Mouse (Mus musculus) embryo, embryonic 10.5 days (tissue): ENCODE results near the gene Btd.

Source experiments
- DNase-seq: peaks from one replicate; pipeline ENCODE4 v3.0.0-alpha.2; 2015; ENCODE audit warnings: low spot score

Gene Btd

GRCm38 (mm10) chr14:31647991-31648390 lies 7.2 kb downstream of the Btd start:
- DNase-seq: no peak

GRCm38 (mm10) chr14:31650347-31650746 lies 9.5 kb downstream of the Btd start:
- DNase-seq: no peak

- DNase-seq: no peak
Observed at GRCm38 (mm10) chr14:31651206-31651605, 10.4 kb downstream of the Btd start.

- DNase-seq: no peak
Observed at GRCm38 (mm10) chr14:31652106-31652505, 11.3 kb downstream of the Btd start.

GRCm38 (mm10) chr14:31652624-31653023 lies 11.8 kb downstream of the Btd start:
- no peak for DNase-seq

- DNase-seq: no peak
Observed at GRCm38 (mm10) chr14:31653101-31653875, 12.5 kb downstream of the Btd start.

- DNase-seq: no peak
Observed at GRCm38 (mm10) chr14:31654816-31655215, 14.0 kb downstream of the Btd start.

GRCm38 (mm10) chr14:31655406-31655805 lies 14.6 kb downstream of the Btd start:
- DNase-seq: no peak

- no peak for DNase-seq
Observed at GRCm38 (mm10) chr14:31656386-31656785, 15.6 kb downstream of the Btd start.

- peak; percentile 84 for DNase-seq
Observed at GRCm38 (mm10) chr14:31656857-31657645, 16.2 kb downstream of the Btd start.

- no peak for DNase-seq
Observed at GRCm38 (mm10) chr14:31658126-31658680, 17.4 kb downstream of the Btd start.

- no peak for DNase-seq
Observed at GRCm38 (mm10) chr14:31659501-31660181, 18.8 kb downstream of the Btd start.

GRCm38 (mm10) chr14:31660312-31661093 lies 19.7 kb downstream of the Btd start:
- no peak for DNase-seq

GRCm38 (mm10) chr14:31661671-31662554 lies 21.1 kb downstream of the Btd start:
- peak; percentile 93 for DNase-seq

GRCm38 (mm10) chr14:31662555-31663211 lies 21.9 kb downstream of the Btd start:
- DNase-seq: peak; percentile 68

- DNase-seq: no peak
Observed at GRCm38 (mm10) chr14:31663376-31664099, 22.7 kb downstream of the Btd start.

GRCm38 (mm10) chr14:31664100-31664902 lies 23.5 kb downstream of the Btd start:
- no peak for DNase-seq

GRCm38 (mm10) chr14:31664903-31665565 lies 24.2 kb downstream of the Btd start:
- no peak for DNase-seq
